In genomic region chr8:78899887-78900286, GRCm38 (mm10) we compare ENCODE assay signal across 9 mouse cellular contexts.
DNase-seq lines count a peak whose midpoint lies in the region; ATAC-seq and TF ChIP-seq lines count a peak whose summit lies in the region.
"Had no signal": no experiment of that assay in that cellular context is flagged by ENCODE, and none has a peak within 500 bp of the region (broad histone marks: within the 10 kb centered on the region; RNA-seq: fewer than 3 reads in every experiment).

No protein-coding gene starts in this region.

- H3K9ac ChIP-seq in heart, adult 2 months (ENCODE audit: low read depth, low read length), result no peak overlapping the region
- no peak overlapping the region for H3K9ac ChIP-seq in hindbrain, embryonic 14.5 days
- H3K9ac ChIP-seq: neural tube, embryonic 13.5 days had no signal

- intact Hi-C loops in heart, adult 2 months (cut with DNase I), result loop anchor here (2.0 to 10.0 kb wide), 3 partner anchors 245 to 838 kb away; no protein-coding TSS in a partner anchor
- intact Hi-C loops in heart, postnatal 25 days (cut with DNase I), result loop anchor here (2.0 to 10.0 kb wide), 3 partner anchors 225 to 837 kb away; no protein-coding TSS in a partner anchor

- peak; percentile 41 to 47 for DNase-seq in heart, adult 2 months
- no peak for DNase-seq in heart, postnatal 25 days (ENCODE audit: low spot score)
- DNase-seq in brain, embryonic 14.5 days (ENCODE audit: low read depth), result peak; percentile 86
- DNase-seq in forebrain, embryonic 10.5 days (ENCODE audit: extremely low spot score, low spot score), result peak; percentile 62
- peak; percentile 81 for DNase-seq in hindbrain, embryonic 14.5 days (ENCODE audit: low spot score)
- DNase-seq in left cerebral cortex, adult 11 months (ENCODE audit: low spot score), result peak; percentile 24
- DNase-seq in skeletal muscle tissue, adult 2 months (ENCODE audit: low read depth, low spot score), result peak; percentile 58

- no peaks in the 10 kb centered on the region for H3K27me3 ChIP-seq in heart, adult 2 months (ENCODE audit: control insufficient read depth, insufficient read depth, low read length)
- no peaks in the 10 kb centered on the region for H3K27me3 ChIP-seq in forebrain, embryonic 10.5 days (ENCODE audit: poor library complexity, severe bottlenecking)
- H3K27me3 ChIP-seq in hindbrain, embryonic 14.5 days (ENCODE audit: control insufficient read depth, insufficient read depth, low read length), result no peaks in the 10 kb centered on the region
- H3K27me3 ChIP-seq: neural tube, embryonic 13.5 days had no signal

- no peak for TF ChIP-seq POLR2A in heart, adult 2 months (IDR thresholded peaks at IDR 0.05; ENCODE audit: insufficient read depth, low read depth, low read length)
- no peak for TF ChIP-seq POLR2A in brain, embryonic 14.5 days (IDR thresholded peaks at IDR 0.05; ENCODE audit: borderline replicate concordance, extremely low read depth, insufficient read depth, insufficient read length, poor library complexity, severe bottlenecking)

- H3K36me3 ChIP-seq in heart, adult 2 months (ENCODE audit: control insufficient read depth, insufficient read depth, low read length), result no peaks in the 10 kb centered on the region
- no peaks in the 10 kb centered on the region for H3K36me3 ChIP-seq in forebrain, embryonic 10.5 days (replicated peaks)
- no peaks in the 10 kb centered on the region for H3K36me3 ChIP-seq in hindbrain, embryonic 14.5 days (replicated peaks; ENCODE audit: control insufficient read depth, insufficient read depth)
- H3K36me3 ChIP-seq: neural tube, embryonic 13.5 days had no signal

- H3K4me2 ChIP-seq in hindbrain, embryonic 14.5 days (replicated peaks), result no peak overlapping the region
- H3K4me2 ChIP-seq: neural tube, embryonic 13.5 days had no signal

- no peaks in the 10 kb centered on the region for H3K9me3 ChIP-seq in forebrain, embryonic 10.5 days
- H3K9me3 ChIP-seq in hindbrain, embryonic 14.5 days (ENCODE audit: control insufficient read depth, low read length), result no peaks in the 10 kb centered on the region
- H3K9me3 ChIP-seq: neural tube, embryonic 13.5 days had no signal

- no peaks in the 10 kb centered on the region for H3K79me2 ChIP-seq in heart, adult 2 months (replicated peaks; ENCODE audit: control insufficient read depth, insufficient read depth, low read length)

- no peak overlapping the region for H3K27ac ChIP-seq in heart, adult 2 months
- no peak overlapping the region for H3K27ac ChIP-seq in forebrain, embryonic 10.5 days
- no peak overlapping the region for H3K27ac ChIP-seq in hindbrain, embryonic 14.5 days
- H3K27ac ChIP-seq: neural tube, embryonic 13.5 days had no signal

- no peak for TF ChIP-seq EP300 in heart, adult 2 months (IDR thresholded peaks at IDR 0.05; ENCODE audit: insufficient read depth, low read depth, low read length)

- no peak for ATAC-seq in hindbrain, embryonic 14.5 days (ENCODE audit: low FRiP score)
- peak; percentile 94 for ATAC-seq in megakaryocyte-erythroid progenitor cell, adult 5-6 weeks (replicated peaks; ENCODE audit: low FRiP score, low TSS enrichment, poor library complexity, severe bottlenecking)

- TF ChIP-seq CTCF in heart, adult 2 months (IDR thresholded peaks at IDR 0.05), result peak; percentile 93
- TF ChIP-seq CTCF in brain, embryonic 14.5 days (IDR thresholded peaks at IDR 0.05; ENCODE audit: borderline replicate concordance, extremely low read depth, insufficient read depth, insufficient read length), result peak; percentile 62; the same call in 1 of the 2 replicates

- WGBS in heart, adult 2 months, result 40% methylated on average over 7 of the region's 7 CpGs
- WGBS in forebrain, embryonic 10.5 days, result 44% methylated on average over 7 of the region's 7 CpGs
- WGBS in hindbrain, embryonic 14.5 days, result 36% methylated on average over 7 of the region's 7 CpGs

- H3K4me1 ChIP-seq in heart, adult 2 months (ENCODE audit: control insufficient read depth, insufficient read depth, low read length), result no peaks in the 10 kb centered on the region
- H3K4me1 ChIP-seq in forebrain, embryonic 10.5 days, result no peaks in the 10 kb centered on the region
- H3K4me1 ChIP-seq in hindbrain, embryonic 14.5 days (replicated peaks; ENCODE audit: control insufficient read depth, insufficient read depth, low read length), result no peaks in the 10 kb centered on the region
- H3K4me1 ChIP-seq: neural tube, embryonic 13.5 days had no signal

- no peak overlapping the region for H3K4me3 ChIP-seq in heart, adult 2 months
- no peak overlapping the region for H3K4me3 ChIP-seq in forebrain, embryonic 10.5 days
- no peak overlapping the region for H3K4me3 ChIP-seq in hindbrain, embryonic 14.5 days (replicated peaks; ENCODE audit: low read length)
- H3K4me3 ChIP-seq: neural tube, embryonic 13.5 days had no signal
